Mouse (Mus musculus): ENCODE measurements at regions not wholly inside any gene's neighbourhood (a gene's known extent, or its start where the extent isn't known, plus 50 kb on each side); places are given as distances from the start of the nearest gene placed in this dataset.

DNA sequence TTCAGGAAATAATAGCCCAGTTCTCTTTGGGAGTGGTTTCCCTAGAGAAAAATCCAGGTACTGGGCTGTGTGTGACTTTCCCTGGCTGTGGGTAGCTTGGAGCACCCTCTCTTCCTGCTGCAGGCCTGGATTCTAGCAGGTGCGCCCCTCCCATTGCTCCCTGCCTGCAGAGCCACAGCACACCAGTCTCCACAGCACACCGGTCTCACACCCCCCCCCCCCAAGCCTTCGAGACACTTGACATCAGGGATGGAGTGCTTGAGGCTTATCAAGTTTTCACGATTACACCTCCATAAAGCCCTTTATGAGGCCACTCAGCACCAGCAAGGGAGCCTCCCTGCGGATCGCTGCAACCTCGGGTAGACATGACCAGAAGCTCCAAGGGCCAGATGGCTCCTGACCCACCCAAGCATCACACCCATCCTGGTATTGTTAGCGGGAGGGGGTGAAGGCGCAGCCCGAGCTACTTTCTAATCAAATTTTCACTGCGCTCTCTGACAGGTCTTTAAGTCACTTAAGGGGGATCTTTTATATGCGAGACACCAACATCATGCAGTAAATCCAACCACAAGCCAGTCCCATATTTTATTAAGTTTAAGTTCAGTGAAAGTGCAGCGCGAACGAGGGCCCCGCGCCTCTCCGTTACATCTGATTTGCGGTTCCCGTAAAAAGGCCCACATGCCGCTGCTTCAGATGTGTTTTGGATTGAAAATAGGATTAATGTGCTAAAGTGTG lies 119.8 kb upstream of the Gsc start:
- TF ChIP-seq CTCF (IDR thresholded peaks at IDR 0.05; ENCODE audit: borderline replicate concordance, extremely low read depth, insufficient read depth, insufficient read length) = no peak
- TF ChIP-seq POLR2A (IDR thresholded peaks at IDR 0.05; ENCODE audit: borderline replicate concordance, extremely low read depth, insufficient read depth, insufficient read length, poor library complexity, severe bottlenecking) = no peak

All from brain, embryonic 14.5 days (tissue).